Mouse (Mus musculus): ENCODE results near the gene Bloc1s2. TPM values are rescaled to one million over a fixed set of nuclear protein-coding genes. Genes with fewer than 3 reads are reported as not detected.

Gene Bloc1s2
- total RNA-seq (2014; rRNA removed; ENCODE audit: low replicate concordance) (3.8 and 8.2 TPM in 2 replicates), polyA plus RNA-seq (2015; fragmentation: Nextera tagmentation; extraction: Ambion mirVana) (43.4 and 49.7 TPM in 2 replicates)

DNA sequence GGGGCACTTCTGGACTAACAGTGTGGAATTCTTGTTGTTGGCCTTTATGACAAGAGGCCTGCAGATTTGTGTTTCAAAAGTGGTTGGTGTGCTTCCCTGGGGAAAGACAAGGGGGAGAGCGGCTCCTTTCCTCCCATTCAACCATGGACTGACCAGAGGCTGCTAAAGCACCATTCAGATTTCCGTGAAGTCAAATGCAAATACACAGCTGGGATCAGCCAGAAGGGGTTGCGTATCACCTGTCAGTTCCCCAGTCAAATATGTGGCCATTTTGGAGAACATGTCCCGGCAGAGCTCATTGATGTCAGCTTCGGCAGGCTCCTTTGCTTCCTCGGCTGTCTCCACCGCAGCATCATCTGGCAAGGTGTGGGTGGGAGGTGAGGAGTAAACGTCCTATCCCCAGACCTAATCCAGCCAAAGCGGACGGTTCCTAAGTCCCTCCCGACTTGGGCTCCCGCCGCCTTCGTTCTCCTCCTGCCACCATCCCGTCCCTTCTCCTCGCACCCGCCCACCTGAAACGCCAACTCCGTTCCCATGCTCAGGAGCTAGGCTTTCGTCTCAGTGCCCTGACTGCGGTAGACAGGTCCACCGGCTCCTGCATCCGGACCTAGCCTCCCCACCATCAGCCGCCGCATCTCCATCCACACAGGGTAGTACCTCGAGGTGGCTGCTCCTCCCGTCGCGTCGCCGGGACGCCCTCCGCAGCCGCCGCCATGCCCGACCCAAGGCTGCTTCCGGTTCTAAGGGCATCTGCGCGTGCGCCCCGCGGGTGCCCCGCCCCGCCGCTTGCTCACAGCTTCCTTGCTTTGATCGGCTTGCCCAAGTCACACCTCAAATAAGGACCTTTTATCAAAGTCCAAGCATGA lies at the start of gene Bloc1s2:
TSS of gene Bloc1s2 (minus strand) at position 745 of the 866 bp plus-strand sequence.
- Histone ChIP-seq H3K9ac (replicated peaks; ENCODE audit: low read depth, low read length) (peak within 1 kb of the TSS; percentile 58), H3K9me3 (replicated peaks; ENCODE audit: control insufficient read depth, low read length) (no peaks in the 10 kb centered on the region), H3K27me3 (ENCODE audit: control insufficient read depth, insufficient read depth, low read length) (0 out of 2 replicates have a peak, but pooled peaks cover 5% of the 10 kb centered on the region), H3K4me1 (ENCODE audit: control insufficient read depth, insufficient read depth) (peaks cover 5% of the 10 kb centered on the region; the same call in 1 of the 2 replicates), H3K4me2 (ENCODE audit: low read depth, low read length) (peak within 1 kb of the TSS; percentile 75), H3K36me3 (replicated peaks; ENCODE audit: control insufficient read depth, insufficient read depth, low read length) (peaks cover 35% of the 10 kb centered on the region), H3K4me3 (ENCODE audit: low read depth, low read length) (peak within 1 kb of the TSS; percentile 67), H3K27ac (ENCODE audit: low read depth) (no peak within 1 kb of the TSS)
- peak; percentile 91 for ATAC-seq (ENCODE audit: insufficient read depth, low read depth)
- TF ChIP-seq EP300 (IDR thresholded peaks at IDR 0.05; ENCODE audit: low read depth) (no peak), CTCF (IDR thresholded peaks at IDR 0.05; ENCODE audit: low read depth) (no peak)
- peak; percentile 53 for DNase-seq (ENCODE audit: low spot score)
- 3% methylated on average over 46 of the region's 46 CpGs for WGBS

DNA sequence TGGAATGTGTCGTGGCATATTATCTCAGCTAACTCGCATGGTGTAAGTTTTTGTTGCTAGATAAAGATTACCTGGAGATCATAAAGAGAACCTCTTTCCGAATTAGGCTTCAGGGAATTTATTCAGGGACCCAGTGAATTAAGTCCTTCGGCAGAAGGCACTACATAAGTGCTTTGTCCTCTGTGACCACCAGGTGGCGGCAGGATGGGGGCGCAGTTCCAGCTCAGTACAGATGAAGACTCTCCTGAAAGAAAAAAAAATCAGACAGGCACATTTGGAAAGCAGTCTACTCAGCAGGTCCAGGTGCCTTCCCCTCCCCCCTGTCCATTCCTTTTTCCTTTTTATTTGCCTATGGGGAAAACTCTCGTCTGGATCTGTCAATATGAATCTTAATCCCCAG lies 48.9 kb upstream of the Bloc1s2 start:
- no peaks in the 10 kb centered on the region for H3K36me3 ChIP-seq (replicated peaks; ENCODE audit: control insufficient read depth, insufficient read depth, low read length)
- TF ChIP-seq EP300 (IDR thresholded peaks at IDR 0.05; ENCODE audit: low read depth) (no peak), CTCF (IDR thresholded peaks at IDR 0.05; ENCODE audit: low read depth) (peak; percentile 81)
- no peak overlapping the region for H3K4me3 ChIP-seq (ENCODE audit: low read depth, low read length)
- no peak overlapping the region for H3K9ac ChIP-seq (replicated peaks; ENCODE audit: low read depth, low read length)
- no peak overlapping the region for H3K4me2 ChIP-seq (ENCODE audit: low read depth, low read length)
- no peak; the same call in 1 of the 2 replicates for ATAC-seq (ENCODE audit: insufficient read depth, low read depth)
- DNase-seq (ENCODE audit: low spot score) = peak; percentile 68
- no peak overlapping the region for H3K27ac ChIP-seq (ENCODE audit: low read depth)
- H3K4me1 ChIP-seq (ENCODE audit: control insufficient read depth, insufficient read depth) = no peaks in the 10 kb centered on the region
- WGBS = 11% methylated on average over 7 of the region's 7 CpGs
- H3K9me3 ChIP-seq (replicated peaks; ENCODE audit: control insufficient read depth, low read length) = no peaks in the 10 kb centered on the region
- H3K27me3 ChIP-seq (ENCODE audit: control insufficient read depth, insufficient read depth, low read length) = peaks cover 5% of the 10 kb centered on the region; the same call in 1 of the 2 replicates

GRCm38 (mm10) chr19:44193906-44194305 lies 47.7 kb upstream of the Bloc1s2 start:
- Histone ChIP-seq H3K9me3 (replicated peaks; ENCODE audit: control insufficient read depth, low read length) (no peaks in the 10 kb centered on the region), H3K4me1 (ENCODE audit: control insufficient read depth, insufficient read depth) (no peaks in the 10 kb centered on the region), H3K27ac (ENCODE audit: low read depth) (no peak overlapping the region), H3K27me3 (ENCODE audit: control insufficient read depth, insufficient read depth, low read length) (peaks cover 5% of the 10 kb centered on the region; the same call in 1 of the 2 replicates), H3K4me2 (ENCODE audit: low read depth, low read length) (no peak overlapping the region), H3K4me3 (ENCODE audit: low read depth, low read length) (no peak overlapping the region), H3K36me3 (replicated peaks; ENCODE audit: control insufficient read depth, insufficient read depth, low read length) (no peaks in the 10 kb centered on the region), H3K9ac (replicated peaks; ENCODE audit: low read depth, low read length) (no peak overlapping the region)
- TF ChIP-seq CTCF (IDR thresholded peaks at IDR 0.05; ENCODE audit: low read depth) = no peak
- no peak for TF ChIP-seq EP300 (IDR thresholded peaks at IDR 0.05; ENCODE audit: low read depth)
- WGBS = 56% methylated on average over 7 of the region's 7 CpGs
- no peak for DNase-seq (ENCODE audit: low spot score)
- ATAC-seq (ENCODE audit: insufficient read depth, low read depth) = no peak; the same call in 1 of the 2 replicates

DNA sequence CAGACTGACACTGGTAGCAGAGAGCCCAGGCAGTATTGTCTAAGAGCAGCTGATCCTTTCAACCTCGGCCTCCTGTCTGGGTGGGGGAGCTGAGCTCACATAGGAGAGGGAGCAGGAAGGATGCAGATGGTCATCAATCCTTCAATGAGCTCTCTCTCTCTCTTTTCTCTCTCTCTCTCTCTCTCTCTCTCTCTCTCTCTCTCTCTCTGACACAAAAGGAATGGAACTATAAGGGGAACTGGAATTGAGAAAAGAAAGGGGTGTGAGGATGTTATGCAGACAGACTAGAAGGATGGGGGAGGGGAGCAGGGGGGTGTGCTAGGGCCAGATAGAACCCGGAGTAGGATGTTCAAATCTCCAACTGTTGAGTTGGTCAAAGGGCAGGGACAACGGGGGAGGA lies 46.1 kb upstream of the Bloc1s2 start, which contains the start of gene Pkd2l1:
TSS of gene Pkd2l1 (minus strand) at position 101 of the 400 bp plus-strand sequence.
- no peaks in the 10 kb centered on the region for H3K4me1 ChIP-seq (ENCODE audit: control insufficient read depth, insufficient read depth)
- ATAC-seq (ENCODE audit: insufficient read depth, low read depth) (no peak), DNase-seq (ENCODE audit: low spot score) (no peak)
- WGBS = 36% methylated on average over 3 of the region's 3 CpGs
- peaks cover 5% of the 10 kb centered on the region; the same call in 1 of the 2 replicates for H3K27me3 ChIP-seq (ENCODE audit: control insufficient read depth, insufficient read depth, low read length)
- H3K9ac ChIP-seq (replicated peaks; ENCODE audit: low read depth, low read length) = no peak within 1 kb of the TSS
- H3K4me3 ChIP-seq (ENCODE audit: low read depth, low read length) = no peak within 1 kb of the TSS
- H3K27ac ChIP-seq (ENCODE audit: low read depth) = no peak within 1 kb of the TSS
- H3K36me3 ChIP-seq (replicated peaks; ENCODE audit: control insufficient read depth, insufficient read depth, low read length) = no peaks in the 10 kb centered on the region
- H3K4me2 ChIP-seq (ENCODE audit: low read depth, low read length) = no peak within 1 kb of the TSS
- H3K9me3 ChIP-seq (replicated peaks; ENCODE audit: control insufficient read depth, low read length) = no peaks in the 10 kb centered on the region
- TF ChIP-seq EP300 (IDR thresholded peaks at IDR 0.05; ENCODE audit: low read depth) (no peak), CTCF (IDR thresholded peaks at IDR 0.05; ENCODE audit: low read depth) (no peak)

DNA sequence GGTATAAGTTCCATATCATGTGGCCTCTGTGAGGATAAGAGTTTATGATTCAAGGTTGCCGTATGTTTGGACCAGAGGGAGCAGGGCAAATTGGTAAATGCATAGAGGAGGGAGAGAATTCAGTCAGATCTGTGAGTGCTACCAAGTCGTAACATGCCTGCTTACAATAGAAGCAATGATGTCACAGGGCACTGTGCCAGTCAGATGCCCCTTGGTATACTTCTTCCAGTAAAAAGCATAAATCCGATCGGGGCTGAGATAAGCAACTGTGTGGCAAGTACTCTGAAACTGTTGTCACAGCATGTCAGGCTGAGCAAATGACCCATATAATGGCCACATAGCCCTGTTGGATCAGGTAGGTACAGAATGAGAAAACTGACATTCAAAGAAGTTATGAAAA lies 42.8 kb upstream of the Bloc1s2 start:
- Histone ChIP-seq H3K27me3 (ENCODE audit: control insufficient read depth, insufficient read depth, low read length) (peaks cover 5% of the 10 kb centered on the region; the same call in 1 of the 2 replicates), H3K4me3 (ENCODE audit: low read depth, low read length) (no peak overlapping the region), H3K9ac (replicated peaks; ENCODE audit: low read depth, low read length) (no peak overlapping the region), H3K9me3 (replicated peaks; ENCODE audit: control insufficient read depth, low read length) (no peaks in the 10 kb centered on the region), H3K36me3 (replicated peaks; ENCODE audit: control insufficient read depth, insufficient read depth, low read length) (no peaks in the 10 kb centered on the region), H3K4me1 (ENCODE audit: control insufficient read depth, insufficient read depth) (no peaks in the 10 kb centered on the region), H3K27ac (ENCODE audit: low read depth) (no peak overlapping the region), H3K4me2 (ENCODE audit: low read depth, low read length) (no peak overlapping the region)
- TF ChIP-seq CTCF (IDR thresholded peaks at IDR 0.05; ENCODE audit: low read depth) (no peak), EP300 (IDR thresholded peaks at IDR 0.05; ENCODE audit: low read depth) (no peak)
- DNase-seq (ENCODE audit: low spot score) (no peak), ATAC-seq (ENCODE audit: insufficient read depth, low read depth) (no peak)
- WGBS = 73% methylated on average over 4 of the region's 4 CpGs

Data from heart, postnatal 0 days (tissue).